Mouse (Mus musculus): ENCODE data around the gene Adgrv1. TPM values are rescaled to one million over a fixed set of nuclear protein-coding genes. Genes with fewer than 3 reads are reported as not detected.

The Adgrv1 gene
- polyA plus RNA-seq, 1 experiment from 2014 or later = 0.13 TPM

DNA sequence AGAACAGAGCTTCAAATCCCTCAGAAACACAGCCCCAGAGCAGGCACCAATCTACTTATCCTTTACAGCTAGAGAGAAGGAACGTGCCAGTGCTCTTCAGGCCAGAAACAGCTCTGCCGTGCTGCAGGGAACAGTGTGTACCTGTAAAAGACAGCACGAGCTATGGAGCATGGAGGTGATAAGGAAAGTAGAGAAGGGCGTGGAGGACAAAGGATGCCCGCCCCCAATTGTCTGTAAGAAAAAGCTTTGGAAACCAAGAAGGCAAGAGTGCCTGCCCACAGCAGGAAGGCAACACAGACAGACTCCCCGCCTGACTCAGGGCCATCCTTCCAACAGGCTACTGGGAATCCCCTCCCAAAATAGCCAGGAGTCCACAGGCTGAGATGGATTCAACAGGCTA lies 501.1 kb downstream of the Adgrv1 start:
- Histone ChIP-seq H3K4me2 (no peak overlapping the region), H3K4me1 (replicated peaks) (peaks cover 7% of the 10 kb centered on the region), H3K9ac (no peak overlapping the region), H3K36me3 (no peaks in the 10 kb centered on the region), H3K27me3 (no peaks in the 10 kb centered on the region), H3K9me3 (replicated peaks) (no peaks in the 10 kb centered on the region), H3K27ac (no peak overlapping the region), H3K4me3 (replicated peaks) (no peak overlapping the region)
- DNase-seq = no peak
- ATAC-seq (ENCODE audit: low read depth) = no peak
- WGBS (ENCODE audit: insufficient replicate concordance) = 42% methylated on average over 6 of the region's 6 CpGs

DNA sequence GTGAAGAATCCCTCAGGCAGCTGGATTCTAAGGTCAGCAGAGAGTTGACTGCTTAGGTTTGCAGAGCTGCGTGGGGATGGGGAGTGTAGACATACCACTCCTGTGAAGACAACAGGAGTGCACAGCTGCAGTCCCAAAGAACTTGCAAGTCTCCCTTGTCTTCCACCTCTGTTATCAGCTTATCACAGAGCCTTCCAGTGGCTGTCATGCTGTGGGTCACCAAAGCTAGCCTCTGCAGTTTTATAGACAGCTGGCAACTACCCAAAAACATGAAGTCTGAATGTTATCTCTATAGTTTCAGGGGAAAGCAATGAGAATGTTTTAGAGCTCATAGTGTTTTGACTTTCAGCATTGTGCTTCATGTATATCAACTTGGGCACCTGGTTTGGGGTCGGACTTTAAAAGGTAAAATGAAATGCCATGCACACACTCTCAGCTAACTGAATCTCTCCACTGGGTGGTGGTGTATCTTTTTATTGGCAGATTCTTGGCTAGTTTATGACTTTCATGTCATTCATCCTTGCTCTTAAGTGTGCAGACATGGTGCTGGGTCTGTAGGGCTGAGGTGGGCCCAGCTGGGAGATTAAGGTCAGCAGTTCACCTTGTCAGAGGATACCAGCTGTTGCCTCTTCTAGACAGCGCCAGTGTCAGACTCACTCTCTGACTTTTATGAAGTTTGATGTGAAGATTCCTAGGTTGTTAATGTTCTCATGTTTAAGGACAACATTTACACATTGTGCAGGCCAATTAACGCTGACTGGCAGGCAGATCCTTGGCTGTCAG lies 502.0 kb downstream of the Adgrv1 start:
- H3K4me2 ChIP-seq = no peak overlapping the region
- H3K36me3 ChIP-seq = no peaks in the 10 kb centered on the region
- H3K4me3 ChIP-seq (replicated peaks) = no peak overlapping the region
- peaks cover 7% of the 10 kb centered on the region for H3K4me1 ChIP-seq (replicated peaks)
- H3K27ac ChIP-seq = no peak overlapping the region
- no peak for ATAC-seq (ENCODE audit: low read depth)
- H3K27me3 ChIP-seq = no peaks in the 10 kb centered on the region
- no peak overlapping the region for H3K9ac ChIP-seq
- no peak for DNase-seq
- WGBS (ENCODE audit: insufficient replicate concordance) = 56% methylated on average over 4 of the region's 4 CpGs
- no peaks in the 10 kb centered on the region for H3K9me3 ChIP-seq (replicated peaks)

DNA sequence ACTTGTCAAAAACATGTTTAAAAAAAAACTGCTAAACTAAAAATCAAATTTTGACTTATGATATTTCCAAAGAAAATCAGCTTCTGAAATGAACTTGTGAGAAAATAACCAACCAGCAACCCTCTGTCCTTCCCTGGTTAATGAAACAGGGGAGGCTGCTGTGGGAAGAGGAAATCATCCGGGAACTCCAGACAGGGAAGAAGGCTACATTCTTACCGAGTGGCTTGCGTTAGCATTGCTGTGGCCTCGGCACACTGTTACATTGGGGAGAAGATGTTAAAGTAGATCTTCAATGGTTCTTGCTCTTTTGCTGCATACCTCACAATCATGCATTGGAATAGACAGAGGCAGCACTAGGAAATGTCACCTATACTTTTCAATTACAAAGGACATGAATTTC lies 507.1 kb downstream of the Adgrv1 start:
- no peak overlapping the region for H3K9ac ChIP-seq
- no peak for DNase-seq
- no peak overlapping the region for H3K4me3 ChIP-seq (replicated peaks)
- no peak overlapping the region for H3K27ac ChIP-seq
- 78% methylated on average over 4 of the region's 4 CpGs for WGBS (ENCODE audit: insufficient replicate concordance)
- H3K36me3 ChIP-seq = no peaks in the 10 kb centered on the region
- peaks cover 4% of the 10 kb centered on the region; the same call in 1 of the 2 replicates for H3K4me1 ChIP-seq (replicated peaks)
- no peaks in the 10 kb centered on the region for H3K9me3 ChIP-seq (replicated peaks)
- ATAC-seq (ENCODE audit: low read depth) = no peak
- no peaks in the 10 kb centered on the region for H3K27me3 ChIP-seq
- no peak overlapping the region for H3K4me2 ChIP-seq

DNA sequence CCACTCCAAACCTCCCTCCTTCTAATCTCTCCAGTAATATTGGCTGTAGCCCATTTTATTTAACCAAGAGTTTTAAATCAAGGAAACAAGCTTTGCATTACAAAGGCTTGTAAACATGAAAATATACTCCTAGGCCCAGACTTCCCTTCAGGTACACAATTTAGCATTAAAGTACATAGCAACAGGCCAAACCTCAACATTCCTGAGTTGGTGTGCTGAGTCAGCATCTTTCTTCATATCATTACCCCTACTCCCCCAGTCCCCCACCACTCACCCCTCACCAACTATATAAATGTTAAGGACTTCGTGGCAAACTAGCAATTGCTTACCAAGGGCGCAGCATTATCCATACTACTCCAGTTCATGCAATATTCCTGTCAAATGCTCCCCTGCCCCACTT lies 510.7 kb downstream of the Adgrv1 start:
- 54% methylated on average over 2 of the region's 2 CpGs for WGBS (ENCODE audit: insufficient replicate concordance)
- Histone ChIP-seq H3K4me3 (replicated peaks) (no peak overlapping the region), H3K4me2 (no peak overlapping the region), H3K9me3 (replicated peaks) (no peaks in the 10 kb centered on the region), H3K4me1 (replicated peaks) (no peaks in the 10 kb centered on the region), H3K9ac (no peak overlapping the region), H3K36me3 (no peaks in the 10 kb centered on the region), H3K27me3 (no peaks in the 10 kb centered on the region), H3K27ac (no peak overlapping the region)
- DNase-seq (no peak), ATAC-seq (ENCODE audit: low read depth) (no peak)

DNA sequence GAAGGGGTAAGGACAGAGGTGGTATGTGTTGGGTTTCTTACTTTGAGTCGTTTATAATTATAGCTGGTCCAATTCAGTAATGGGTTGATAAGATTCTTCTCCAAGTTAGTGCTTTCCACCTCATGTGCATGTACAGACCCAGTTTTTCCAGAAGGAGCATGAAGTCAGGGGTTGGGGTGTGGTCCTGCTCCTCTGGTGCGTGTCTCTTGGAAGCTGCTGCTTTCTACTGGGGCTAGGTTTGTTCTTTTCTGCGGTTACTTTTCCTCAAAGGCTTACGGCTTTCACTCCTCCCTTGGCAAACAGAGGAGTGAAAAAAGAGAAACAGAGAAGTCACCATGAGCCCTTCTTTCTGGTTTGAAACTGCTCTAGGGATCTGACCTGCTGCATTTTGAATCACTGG lies 522.5 kb downstream of the Adgrv1 start:
- ATAC-seq (ENCODE audit: low read depth) = no peak
- 66% methylated on average over 4 of the region's 4 CpGs for WGBS (ENCODE audit: insufficient replicate concordance)
- no peaks in the 10 kb centered on the region for H3K9me3 ChIP-seq (replicated peaks)
- no peaks in the 10 kb centered on the region for H3K4me1 ChIP-seq (replicated peaks)
- H3K36me3 ChIP-seq = no peaks in the 10 kb centered on the region
- DNase-seq = no peak
- H3K9ac ChIP-seq = no peak overlapping the region
- no peak overlapping the region for H3K4me2 ChIP-seq
- no peaks in the 10 kb centered on the region for H3K27me3 ChIP-seq
- H3K27ac ChIP-seq = no peak overlapping the region
- H3K4me3 ChIP-seq (replicated peaks) = no peak overlapping the region

DNA sequence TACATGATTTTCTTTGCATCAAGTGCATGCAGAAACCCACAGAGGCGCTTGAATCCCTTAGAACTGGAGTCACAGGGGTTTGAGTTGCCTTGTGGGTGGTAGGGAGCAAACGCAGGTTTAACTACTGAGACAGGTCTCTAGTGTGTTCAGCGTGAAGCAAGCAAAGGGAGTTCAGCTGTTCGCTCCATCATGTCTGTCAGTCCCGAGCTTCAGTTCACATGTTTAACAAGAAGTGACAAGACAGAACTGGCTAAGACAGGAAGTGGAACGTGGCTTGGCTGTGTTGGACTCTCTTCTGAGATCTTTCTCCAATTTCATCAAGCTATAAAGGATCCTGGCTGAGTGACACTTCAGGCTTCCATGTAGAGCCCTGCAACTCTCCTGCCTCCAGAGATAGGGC lies 523.3 kb downstream of the Adgrv1 start:
- DNase-seq = no peak
- Histone ChIP-seq H3K9ac (no peak overlapping the region), H3K4me3 (replicated peaks) (no peak overlapping the region), H3K27ac (no peak overlapping the region), H3K36me3 (no peaks in the 10 kb centered on the region), H3K9me3 (replicated peaks) (no peaks in the 10 kb centered on the region), H3K27me3 (no peaks in the 10 kb centered on the region), H3K4me1 (replicated peaks) (no peaks in the 10 kb centered on the region), H3K4me2 (no peak overlapping the region)
- WGBS (ENCODE audit: insufficient replicate concordance) = 45% methylated on average over 6 of the region's 6 CpGs
- no peak for ATAC-seq (ENCODE audit: low read depth)

DNA sequence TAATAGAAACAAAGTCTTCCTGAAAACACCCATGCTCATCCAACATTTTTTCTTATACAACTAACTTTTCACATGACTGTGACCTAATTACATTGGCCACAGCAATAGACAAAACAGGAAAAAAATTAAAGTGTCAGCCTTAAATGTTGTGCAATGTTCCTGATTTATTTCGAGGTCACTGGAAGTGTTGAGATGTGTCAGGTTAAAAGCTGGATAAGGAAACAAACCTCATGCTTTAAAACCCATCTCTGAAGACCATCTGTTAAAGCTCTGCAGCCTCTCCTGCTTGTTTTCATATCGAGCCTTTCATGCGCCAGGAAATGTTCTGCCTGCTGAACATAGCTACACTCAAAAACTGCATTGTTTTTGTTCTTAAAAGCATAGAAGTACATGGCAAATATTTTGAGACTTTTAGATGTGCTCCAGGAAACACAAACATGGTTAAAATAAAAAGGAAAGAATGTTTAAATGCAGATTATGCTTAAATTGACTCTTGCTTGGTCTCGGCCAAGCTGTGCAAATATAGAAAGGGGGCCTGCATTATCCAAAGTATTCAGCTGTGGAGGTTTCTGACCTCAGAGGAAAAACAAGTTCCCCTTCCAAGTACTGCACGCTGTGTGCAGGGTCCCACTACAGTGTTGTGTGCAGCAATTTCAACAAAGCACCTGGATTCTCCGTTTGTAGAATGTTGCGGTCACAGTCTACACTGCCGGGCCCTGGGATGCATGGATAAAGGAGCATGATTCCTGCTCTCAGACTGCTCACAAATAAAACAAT lies 524.2 kb downstream of the Adgrv1 start:
- H3K27ac ChIP-seq = no peak overlapping the region
- no peaks in the 10 kb centered on the region for H3K27me3 ChIP-seq
- no peaks in the 10 kb centered on the region for H3K36me3 ChIP-seq
- no peak overlapping the region for H3K4me3 ChIP-seq (replicated peaks)
- no peaks in the 10 kb centered on the region for H3K9me3 ChIP-seq (replicated peaks)
- H3K9ac ChIP-seq = no peak overlapping the region
- no peaks in the 10 kb centered on the region for H3K4me1 ChIP-seq (replicated peaks)
- H3K4me2 ChIP-seq = no peak overlapping the region
- 45% methylated on average over 8 of the region's 8 CpGs for WGBS (ENCODE audit: insufficient replicate concordance)
- DNase-seq (no peak), ATAC-seq (ENCODE audit: low read depth) (no peak)

DNA sequence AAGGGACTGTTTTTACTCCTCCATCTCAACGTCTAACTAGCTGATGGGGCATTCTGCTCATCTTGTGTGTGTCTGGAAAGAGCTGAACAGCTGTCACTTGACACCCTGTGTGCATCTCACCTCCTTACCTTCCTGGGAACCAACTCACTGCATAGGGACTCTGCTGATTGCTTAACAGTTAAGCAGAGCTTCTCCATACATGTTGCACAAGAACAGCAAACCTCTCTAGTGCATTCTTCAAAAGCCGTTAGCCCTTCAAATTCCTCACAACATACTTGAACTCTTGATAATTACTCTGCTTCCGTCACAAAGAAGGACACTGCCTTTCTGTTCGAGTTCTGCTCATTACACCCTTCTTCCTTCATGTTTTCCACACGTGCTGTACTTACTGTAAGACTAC lies 525.5 kb downstream of the Adgrv1 start:
- Histone ChIP-seq H3K27ac (no peak overlapping the region), H3K4me1 (replicated peaks) (no peaks in the 10 kb centered on the region), H3K4me2 (no peak overlapping the region), H3K4me3 (replicated peaks) (no peak overlapping the region), H3K9ac (no peak overlapping the region), H3K27me3 (no peaks in the 10 kb centered on the region), H3K9me3 (replicated peaks) (no peaks in the 10 kb centered on the region), H3K36me3 (no peaks in the 10 kb centered on the region)
- WGBS (ENCODE audit: insufficient replicate concordance) = 53% methylated on average over 5 of the region's 5 CpGs
- ATAC-seq (ENCODE audit: low read depth) (no peak), DNase-seq (no peak)

DNA sequence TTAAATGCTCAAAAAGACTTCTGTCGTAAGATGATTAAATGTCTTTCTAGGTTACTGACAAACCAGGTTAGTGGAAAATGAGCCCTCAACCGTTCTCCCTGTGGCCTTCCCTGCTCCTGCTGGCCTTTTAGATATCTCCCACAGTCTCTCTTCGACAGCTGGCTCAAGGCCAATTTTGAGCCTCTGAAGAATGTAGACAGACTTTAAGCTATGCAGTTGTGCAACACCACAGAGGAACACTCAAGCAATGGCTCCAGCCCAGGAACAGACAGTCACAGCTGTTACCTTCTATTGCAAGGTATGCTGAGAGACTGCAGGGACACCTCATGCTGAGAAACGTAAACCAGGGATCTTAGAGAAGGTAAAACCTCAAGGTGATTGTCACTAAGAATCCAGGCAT lies 529.2 kb downstream of the Adgrv1 start:
- WGBS (ENCODE audit: insufficient replicate concordance) = 49% methylated on average over 4 of the region's 4 CpGs
- ATAC-seq (ENCODE audit: low read depth) = no peak
- no peak for DNase-seq
- H3K36me3 ChIP-seq = no peaks in the 10 kb centered on the region
- no peak overlapping the region for H3K9ac ChIP-seq
- no peaks in the 10 kb centered on the region for H3K27me3 ChIP-seq
- H3K9me3 ChIP-seq (replicated peaks) = no peaks in the 10 kb centered on the region
- H3K27ac ChIP-seq = no peak overlapping the region
- H3K4me3 ChIP-seq (replicated peaks) = no peak overlapping the region
- no peaks in the 10 kb centered on the region for H3K4me1 ChIP-seq (replicated peaks)
- H3K4me2 ChIP-seq = no peak overlapping the region

DNA sequence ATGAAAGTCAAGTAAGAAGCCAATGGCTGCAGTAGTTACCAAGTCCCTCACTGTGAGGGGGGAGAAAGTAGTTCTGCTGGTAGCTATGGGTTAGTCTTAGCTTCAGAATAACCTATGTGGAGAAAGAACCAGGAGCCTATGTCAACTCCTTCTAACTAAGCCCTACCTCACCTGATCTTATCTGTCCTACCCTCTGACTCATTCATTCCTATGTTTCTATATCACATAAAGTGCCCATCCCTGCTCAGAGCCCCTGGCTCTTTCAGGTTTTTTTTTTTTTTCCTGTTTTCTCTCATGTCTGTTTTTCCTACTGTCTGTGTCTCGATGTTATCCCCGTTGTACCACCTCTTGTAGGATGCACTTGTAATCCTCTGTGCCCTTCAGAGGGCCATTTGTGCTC lies 536.5 kb downstream of the Adgrv1 start:
- ATAC-seq (ENCODE audit: low read depth) (no peak), DNase-seq (no peak)
- no peak overlapping the region for H3K4me3 ChIP-seq (replicated peaks)
- no peak overlapping the region for H3K9ac ChIP-seq
- H3K27me3 ChIP-seq = no peaks in the 10 kb centered on the region
- no peaks in the 10 kb centered on the region for H3K36me3 ChIP-seq
- WGBS (ENCODE audit: insufficient replicate concordance) = 65% methylated on average over 2 of the region's 2 CpGs
- no peaks in the 10 kb centered on the region for H3K9me3 ChIP-seq (replicated peaks)
- H3K27ac ChIP-seq = no peak overlapping the region
- no peaks in the 10 kb centered on the region for H3K4me1 ChIP-seq (replicated peaks)
- H3K4me2 ChIP-seq = no peak overlapping the region

DNA sequence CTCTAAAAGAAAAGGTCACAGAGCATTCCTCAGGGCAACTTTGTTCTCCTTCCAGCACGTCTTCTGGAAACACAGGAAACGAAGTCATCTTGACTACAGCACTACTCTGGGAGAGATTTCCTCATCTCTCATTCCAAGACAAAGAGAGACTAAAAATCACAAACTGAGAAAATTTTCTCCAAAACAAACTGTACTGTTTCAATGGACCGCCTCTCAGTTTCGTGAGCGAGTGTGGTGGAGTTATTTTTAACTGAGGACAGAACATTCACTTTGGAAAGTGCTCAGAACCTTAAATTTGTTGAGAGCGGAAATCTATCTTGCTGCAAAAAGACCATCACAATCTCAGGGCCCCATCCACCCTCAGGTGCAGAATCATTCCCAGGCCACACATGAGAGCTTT lies 538.4 kb downstream of the Adgrv1 start:
- Histone ChIP-seq H3K27ac (no peak overlapping the region), H3K4me3 (replicated peaks) (no peak overlapping the region), H3K36me3 (no peaks in the 10 kb centered on the region), H3K4me2 (no peak overlapping the region), H3K27me3 (no peaks in the 10 kb centered on the region), H3K9me3 (replicated peaks) (no peaks in the 10 kb centered on the region), H3K9ac (no peak overlapping the region), H3K4me1 (replicated peaks) (no peaks in the 10 kb centered on the region)
- no peak for DNase-seq
- WGBS (ENCODE audit: insufficient replicate concordance) = 57% methylated on average over 6 of the region's 6 CpGs
- ATAC-seq (ENCODE audit: low read depth) = no peak

All from liver, embryonic 13.5 days (tissue).